9 mouse cellular contexts compared by ENCODE assay signal in the genomic region with DNA sequence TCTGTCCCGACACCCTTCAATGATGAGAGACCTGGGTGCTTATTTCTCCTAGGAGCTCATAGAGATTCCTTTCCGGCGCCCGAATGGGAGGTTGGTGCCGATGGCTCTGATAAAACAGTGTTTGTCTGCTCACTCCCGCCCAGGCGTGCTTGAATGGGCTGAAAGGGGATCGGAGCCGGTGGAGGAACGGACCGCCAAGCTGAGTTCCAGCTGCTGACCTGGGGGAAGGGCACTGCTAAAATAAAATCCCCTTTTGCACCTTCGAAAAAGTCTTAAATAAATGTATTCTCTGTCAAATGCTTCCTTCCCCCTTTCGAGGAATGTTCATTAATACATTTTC. TPM values are rescaled to one million over a fixed set of nuclear protein-coding genes. Genes with fewer than 3 reads are reported as not detected.
DNase-seq lines count a peak whose midpoint lies in the region; ATAC-seq and TF ChIP-seq lines count a peak whose summit lies in the region.
"Had no signal": no experiment of that assay in that cellular context is flagged by ENCODE, and none has a peak within 500 bp of the region (broad histone marks: within the 10 kb centered on the region; RNA-seq: fewer than 3 reads in every experiment).

No protein-coding gene starts in this region.

- WGBS in embryonic facial prominence, embryonic 11.5 days = 5% methylated on average over 13 of the region's 13 CpGs
- 7% methylated on average over 13 of the region's 13 CpGs for WGBS in intestine, embryonic 14.5 days
- 7% methylated on average over 13 of the region's 13 CpGs for WGBS in midbrain, postnatal 0 days

- H3K4me2 ChIP-seq in embryonic facial prominence, embryonic 11.5 days (ENCODE audit: low read depth, low read length) = peak overlapping the region; percentile 65
- peak overlapping the region; percentile 64 for H3K4me2 ChIP-seq in intestine, embryonic 14.5 days (ENCODE audit: low read length)
- peak overlapping the region; percentile 67 for H3K4me2 ChIP-seq in midbrain, postnatal 0 days (ENCODE audit: low read depth, low read length, poor library complexity, severe bottlenecking)

- H3K4me3 ChIP-seq in layer of hippocampus, adult 2 months = peak overlapping the region; percentile 85
- peak overlapping the region; percentile 63 for H3K4me3 ChIP-seq in embryonic facial prominence, embryonic 11.5 days (ENCODE audit: low read depth, low read length)
- peak overlapping the region; percentile 78 for H3K4me3 ChIP-seq in intestine, embryonic 14.5 days (ENCODE audit: low read depth, low read length)
- H3K4me3 ChIP-seq in midbrain, postnatal 0 days (ENCODE audit: low read depth, low read length) = peak overlapping the region; percentile 60

- no peak for TF ChIP-seq CTCF in layer of hippocampus, adult 2 months (conservative IDR thresholded peaks at IDR 0.05)
- TF ChIP-seq CTCF in midbrain, postnatal 0 days (IDR thresholded peaks at IDR 0.05) = no peak

- peak; percentile 55 for ATAC-seq in embryonic facial prominence, embryonic 11.5 days (replicated peaks; ENCODE audit: insufficient number of reproducible peaks, low FRiP score, low TSS enrichment, low read depth)
- ATAC-seq in intestine, embryonic 14.5 days (replicated peaks; ENCODE audit: low FRiP score, low TSS enrichment, low read depth) = peak; percentile 20; the same call in 1 of the 2 replicates
- ATAC-seq in midbrain, postnatal 0 days (ENCODE audit: low FRiP score) = peak; percentile 48; the same call in 1 of the 2 replicates

- H3K36me3 ChIP-seq in embryonic facial prominence, embryonic 11.5 days (replicated peaks; ENCODE audit: control insufficient read depth, insufficient read depth, low read depth, low read length) = peaks cover 3% of the 10 kb centered on the region
- H3K36me3 ChIP-seq in intestine, embryonic 14.5 days (ENCODE audit: control insufficient read depth, insufficient read depth, low read length) = peaks cover 31% of the 10 kb centered on the region
- H3K36me3 ChIP-seq in midbrain, postnatal 0 days (ENCODE audit: insufficient read depth, low read length) = peaks cover 12% of the 10 kb centered on the region; the same call in 1 of the 2 replicates

- H3K27me3 ChIP-seq in embryonic facial prominence, embryonic 11.5 days (ENCODE audit: control insufficient read depth, insufficient read depth, low read length) = no peaks in the 10 kb centered on the region
- H3K27me3 ChIP-seq in intestine, embryonic 14.5 days (replicated peaks; ENCODE audit: control insufficient read depth, insufficient read depth, low read length) = no peaks in the 10 kb centered on the region
- no peaks in the 10 kb centered on the region for H3K27me3 ChIP-seq in midbrain, postnatal 0 days (ENCODE audit: insufficient read depth, low read length)

- H3K27ac ChIP-seq in layer of hippocampus, adult 2 months = peak overlapping the region; percentile 96
- peak overlapping the region; percentile 37; the same call in 1 of the 2 replicates for H3K27ac ChIP-seq in embryonic facial prominence, embryonic 11.5 days (replicated peaks; ENCODE audit: low read depth, low read length)
- H3K27ac ChIP-seq in intestine, embryonic 14.5 days (ENCODE audit: low read depth) = peak overlapping the region; percentile 84
- peak overlapping the region; percentile 89 for H3K27ac ChIP-seq in midbrain, postnatal 0 days (ENCODE audit: low read depth, low read length)

- H3K9ac ChIP-seq in embryonic facial prominence, embryonic 11.5 days (replicated peaks; ENCODE audit: low read length) = peak overlapping the region; percentile 62
- H3K9ac ChIP-seq in intestine, embryonic 14.5 days (ENCODE audit: low read length) = peak overlapping the region; percentile 58
- H3K9ac ChIP-seq in midbrain, postnatal 0 days (replicated peaks; ENCODE audit: low read length, poor library complexity, severe bottlenecking) = peak overlapping the region; percentile 65

- H3K4me1 ChIP-seq in embryonic facial prominence, embryonic 11.5 days (ENCODE audit: control insufficient read depth, insufficient read depth, low read length) = no peaks in the 10 kb centered on the region
- peaks cover 17% of the 10 kb centered on the region for H3K4me1 ChIP-seq in intestine, embryonic 14.5 days (replicated peaks; ENCODE audit: control insufficient read depth, insufficient read depth, low read length)
- H3K4me1 ChIP-seq in midbrain, postnatal 0 days (ENCODE audit: insufficient read depth, low read length) = peaks cover 6% of the 10 kb centered on the region

- DNase-seq in layer of hippocampus, adult 2 months (ENCODE audit: low spot score in 2 of 2) = no peak
- DNase-seq in layer of hippocampus, postnatal 36 days = no peak
- DNase-seq in embryonic facial prominence, embryonic 11.5 days (ENCODE audit: low spot score) = no peak
- no peak for DNase-seq in intestine, embryonic 14.5 days (ENCODE audit: low spot score)
- no peak for DNase-seq in midbrain, postnatal 0 days (ENCODE audit: low spot score)
- no peak for DNase-seq in layer of hippocampus, postnatal 25 days (ENCODE audit: extremely low spot score in 1 of 2, low spot score in 1 of 2)
- DNase-seq in adrenal gland, adult 2 months = no peak
- DNase-seq in frontal cortex, postnatal 10 days (ENCODE audit: low spot score in 2 of 2) = no peak

- no peaks in the 10 kb centered on the region for H3K9me3 ChIP-seq in embryonic facial prominence, embryonic 11.5 days (replicated peaks; ENCODE audit: control insufficient read depth, low read length)
- no peaks in the 10 kb centered on the region for H3K9me3 ChIP-seq in intestine, embryonic 14.5 days (ENCODE audit: control insufficient read depth, low read length)
- H3K9me3 ChIP-seq in midbrain, postnatal 0 days (ENCODE audit: low read length) = no peaks in the 10 kb centered on the region

RNA-seq across cellular contexts. Expression of gene Sf3b2, which starts 0.5 kb away (rescaled TPM):
- 100 to 1,000 TPM; 214 to 219 TPM for total RNA-seq in layer of hippocampus, adult 2 months (2021)
- total RNA-seq in layer of hippocampus, postnatal 36 days (2021) = 100 to 1,000 TPM; 204 to 205 TPM
- polyA plus RNA-seq in embryonic facial prominence, embryonic 11.5 days (2014; fragmentation: Nextera tagmentation; extraction: Ambion mirVana) = 375 and 387 TPM in 2 replicates
- polyA plus RNA-seq in intestine, embryonic 14.5 days (2014; fragmentation: Nextera tagmentation; extraction: Ambion mirVana) = 321 and 334 TPM in 2 replicates
- 270 and 283 TPM in 2 replicates for total RNA-seq in midbrain, postnatal 0 days (2014; rRNA removed)
- polyA plus RNA-seq in midbrain, postnatal 0 days (2015; fragmentation: Nextera tagmentation; extraction: Ambion mirVana) = 312 and 315 TPM in 2 replicates
- total RNA-seq in layer of hippocampus, postnatal 25 days (2021) = 100 to 1,000 TPM; 201 to 202 TPM
- total RNA-seq in adrenal gland, adult 2 months (2021) = 100 to 1,000 TPM; 165 to 171 TPM
- polyA plus RNA-seq in adrenal gland, adult 2 months (2012; rRNA removed) = 161 and 235 TPM in 2 replicates

RNA-seq across cellular contexts. Expression of gene Gal3st3, which starts 2.4 kb away (rescaled TPM):
- 100 to 1,000 TPM; 106 to 109 TPM for total RNA-seq in layer of hippocampus, adult 2 months (2021)
- 100 to 1,000 TPM; 110 TPM for total RNA-seq in layer of hippocampus, postnatal 36 days (2021)
- polyA plus RNA-seq in embryonic facial prominence, embryonic 11.5 days (2014; fragmentation: Nextera tagmentation; extraction: Ambion mirVana) = 8.5 and 11.3 TPM in 2 replicates
- polyA plus RNA-seq in intestine, embryonic 14.5 days (2014; fragmentation: Nextera tagmentation; extraction: Ambion mirVana) = 2.9 and 3.3 TPM in 2 replicates
- 27.4 and 29.2 TPM in 2 replicates for total RNA-seq in midbrain, postnatal 0 days (2014; rRNA removed)
- 40.8 and 41.4 TPM in 2 replicates for polyA plus RNA-seq in midbrain, postnatal 0 days (2015; fragmentation: Nextera tagmentation; extraction: Ambion mirVana)
- total RNA-seq in layer of hippocampus, postnatal 25 days (2021) = 100 to 1,000 TPM; 114 to 129 TPM
- under 1 TPM; 0.12 to 0.21 TPM for total RNA-seq in adrenal gland, adult 2 months (2021)
- polyA plus RNA-seq in adrenal gland, adult 2 months (2012; rRNA removed) = 0.27 and 0.73 TPM in 2 replicates

RNA-seq across cellular contexts. Expression of gene Pacs1, which starts 22.8 kb away (rescaled TPM):
- 10 to 100 TPM; 56.4 to 57.4 TPM for total RNA-seq in layer of hippocampus, adult 2 months (2021)
- total RNA-seq in layer of hippocampus, postnatal 36 days (2021) = 10 to 100 TPM; 52.5 to 55.0 TPM
- polyA plus RNA-seq in embryonic facial prominence, embryonic 11.5 days (2014; fragmentation: Nextera tagmentation; extraction: Ambion mirVana) = 24.4 and 28.4 TPM in 2 replicates
- polyA plus RNA-seq in intestine, embryonic 14.5 days (2014; fragmentation: Nextera tagmentation; extraction: Ambion mirVana) = 22.9 and 23.4 TPM in 2 replicates
- total RNA-seq in midbrain, postnatal 0 days (2014; rRNA removed) = 86.4 and 124 TPM in 2 replicates
- 47.9 and 49.9 TPM in 2 replicates for polyA plus RNA-seq in midbrain, postnatal 0 days (2015; fragmentation: Nextera tagmentation; extraction: Ambion mirVana)
- 10 to 100 TPM; 54.2 to 57.6 TPM for total RNA-seq in layer of hippocampus, postnatal 25 days (2021)
- total RNA-seq in adrenal gland, adult 2 months (2021) = 10 to 100 TPM; 18.4 to 18.9 TPM
- polyA plus RNA-seq in adrenal gland, adult 2 months (2012; rRNA removed) = 34.1 and 39.9 TPM in 2 replicates

RNA-seq across cellular contexts. Expression of gene Catsper1, which starts 39.8 kb away (rescaled TPM):
- not detected for total RNA-seq in layer of hippocampus, adult 2 months (2021)
- total RNA-seq in layer of hippocampus, postnatal 36 days (2021) = not detected
- not detected in 2 replicates for polyA plus RNA-seq in embryonic facial prominence, embryonic 11.5 days (2014; fragmentation: Nextera tagmentation; extraction: Ambion mirVana)
- not detected in 2 replicates for polyA plus RNA-seq in intestine, embryonic 14.5 days (2014; fragmentation: Nextera tagmentation; extraction: Ambion mirVana)
- total RNA-seq in midbrain, postnatal 0 days (2014; rRNA removed) = not detected in 2 replicates
- not detected in 2 replicates for polyA plus RNA-seq in midbrain, postnatal 0 days (2015; fragmentation: Nextera tagmentation; extraction: Ambion mirVana)
- not detected for total RNA-seq in layer of hippocampus, postnatal 25 days (2021)
- total RNA-seq in adrenal gland, adult 2 months (2021) = not detected
- not detected in 2 replicates for polyA plus RNA-seq in adrenal gland, adult 2 months (2012; rRNA removed)
- total RNA-seq: adrenal gland, adult 18-20 months had no signal

RNA-seq across cellular contexts. Expression of gene Cst6, which starts 53.7 kb away (rescaled TPM):
- 1 to 10 TPM; 4.6 to 5.9 TPM for total RNA-seq in layer of hippocampus, adult 2 months (2021)
- total RNA-seq in layer of hippocampus, postnatal 36 days (2021) = 1 to 10 TPM; 7.3 to 7.7 TPM
- 0.69 and 1.3 TPM in 2 replicates for polyA plus RNA-seq in embryonic facial prominence, embryonic 11.5 days (2014; fragmentation: Nextera tagmentation; extraction: Ambion mirVana)
- polyA plus RNA-seq in intestine, embryonic 14.5 days (2014; fragmentation: Nextera tagmentation; extraction: Ambion mirVana) = 1.8 and 2.5 TPM in 2 replicates
- total RNA-seq in midbrain, postnatal 0 days (2014; rRNA removed) = 0.82 and 1.1 TPM in 2 replicates
- 13.1 and 14.9 TPM in 2 replicates for polyA plus RNA-seq in midbrain, postnatal 0 days (2015; fragmentation: Nextera tagmentation; extraction: Ambion mirVana)
- total RNA-seq in layer of hippocampus, postnatal 25 days (2021) = 1 to 10 TPM; 6.1 to 6.7 TPM
- 1 to 10 TPM; 1.1 to 3.2 TPM for total RNA-seq in adrenal gland, adult 2 months (2021)
- polyA plus RNA-seq in adrenal gland, adult 2 months (2012; rRNA removed) = 1.9 and 6.1 TPM in 2 replicates

Comparison
In these comparisons a context has a peak if more than half of its experiments do, and no peak if none do; other contexts are left out.
1. H3K27ac ChIP-seq: peak in every context shown above with its lines; median percentile 96 in layer of hippocampus, adult 2 months; 89 in midbrain, postnatal 0 days; 84 in intestine, embryonic 14.5 days; 37 in embryonic facial prominence, embryonic 11.5 days.
2. RNA of gene Gal3st3, which starts 2.4 kb away (total RNA-seq): 114 to 129 TPM in layer of hippocampus, postnatal 25 days, 110 TPM in layer of hippocampus, postnatal 36 days, 106 to 109 TPM in layer of hippocampus, adult 2 months and 27.4 to 29.2 TPM in midbrain, postnatal 0 days; 0.12 to 0.21 TPM in adrenal gland, adult 2 months; every median in the first group is over 10 times any median in the second.
3. Peak in every context shown above with its lines, with median percentiles within 50 percentile points of each other: H3K4me3 ChIP-seq, ATAC-seq, H3K4me2 ChIP-seq and H3K9ac ChIP-seq.